Mouse (Mus musculus): ENCODE measurements around the gene Bcl10. TPM values are rescaled to one million over a fixed set of nuclear protein-coding genes. Genes with fewer than 3 reads are reported as not detected.
A peak's percentile ranks its signal among the peaks of the same experiment; 100 is the strongest.
"Not testable (repeated sequence)": the region's sequence is repeated elsewhere in the genome, so short reads cannot be mapped to it uniquely, and the experiment has no call there.

Gene Bcl10
- polyA plus RNA-seq, 1 experiment from 2014 or later = 44.1 TPM

DNA sequence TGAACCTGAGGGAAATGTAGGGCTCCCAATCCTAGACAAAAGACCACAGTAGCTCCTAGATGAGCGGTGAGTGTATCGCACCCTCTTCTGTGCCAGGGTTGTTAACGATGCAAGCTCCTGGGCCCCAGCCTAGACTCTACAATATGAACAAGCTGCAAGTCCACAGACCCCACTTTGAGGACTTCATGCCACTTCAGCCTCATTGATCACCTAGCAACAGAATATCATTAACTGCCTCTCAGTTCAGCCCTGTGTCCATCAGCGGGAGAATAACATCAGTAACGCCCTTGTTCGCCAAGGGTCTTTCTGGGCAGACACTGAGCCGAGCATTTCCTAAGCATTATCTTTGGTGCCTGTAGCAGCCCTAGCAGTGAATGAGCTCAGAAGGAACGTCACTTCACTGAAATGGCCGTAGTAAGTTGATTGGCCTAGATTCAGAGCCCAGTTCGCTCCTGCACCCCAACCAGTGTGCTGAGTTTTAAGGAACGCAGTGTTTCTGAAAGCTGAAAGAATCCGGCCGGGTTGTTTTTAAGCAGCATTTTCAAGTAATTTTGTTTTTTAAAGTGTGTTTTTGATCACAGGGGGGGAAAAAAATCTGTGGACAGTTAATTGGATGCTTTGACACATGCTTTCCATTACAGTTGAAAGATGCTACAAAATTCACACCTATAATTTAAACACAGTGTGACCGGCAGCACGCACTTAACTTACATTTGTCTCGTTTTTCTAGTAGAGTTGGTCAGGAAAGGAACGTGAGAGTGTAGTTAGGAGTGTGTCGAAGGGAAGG is 32.1 kb upstream of the Bcl10 start:
- H3K36me3 ChIP-seq (replicated peaks) = 0 out of 2 replicates have a peak, but pooled peaks cover 3% of the 10 kb centered on the region
- H3K4me3 ChIP-seq = no peak overlapping the region
- WGBS = 77% methylated on average over 18 of the region's 18 CpGs
- peaks cover 14% of the 10 kb centered on the region for H3K4me1 ChIP-seq
- no peaks in the 10 kb centered on the region for H3K9me3 ChIP-seq
- no peaks in the 10 kb centered on the region for H3K27me3 ChIP-seq (replicated peaks; ENCODE audit: low read depth, poor library complexity, severe bottlenecking)
- no peak overlapping the region for H3K27ac ChIP-seq (replicated peaks)
- peak; percentile 22 for DNase-seq (ENCODE audit: low spot score)

DNA sequence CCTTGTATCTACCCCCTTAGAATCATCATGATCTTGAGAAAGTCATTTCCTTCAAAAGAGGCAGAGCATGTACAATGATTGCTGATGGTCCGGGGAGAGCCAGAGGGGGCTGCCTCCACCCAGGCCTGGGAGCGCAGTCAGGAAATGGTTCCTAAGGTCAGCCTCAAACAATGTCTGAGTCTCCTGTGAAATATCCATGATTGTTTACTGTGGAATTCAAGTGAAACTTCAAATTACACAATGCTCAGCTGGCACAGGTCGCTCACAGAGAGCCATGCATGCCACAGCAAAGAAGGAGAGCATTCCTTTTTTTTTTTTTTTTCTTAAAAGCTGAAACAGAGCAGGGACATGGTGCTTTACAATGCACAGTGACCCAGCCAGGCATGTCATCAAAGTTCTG is 30.2 kb upstream of the Bcl10 start:
- no peak for DNase-seq (ENCODE audit: low spot score)
- H3K4me1 ChIP-seq = peaks cover 2% of the 10 kb centered on the region; the same call in 1 of the 2 replicates
- no peak overlapping the region for H3K27ac ChIP-seq (replicated peaks)
- no peak overlapping the region for H3K4me3 ChIP-seq
- H3K27me3 ChIP-seq (replicated peaks; ENCODE audit: low read depth, poor library complexity, severe bottlenecking) = no peaks in the 10 kb centered on the region
- H3K9me3 ChIP-seq = no peaks in the 10 kb centered on the region
- 78% methylated on average over 3 of the region's 3 CpGs for WGBS
- H3K36me3 ChIP-seq (replicated peaks) = 0 out of 2 replicates have a peak, but pooled peaks cover 3% of the 10 kb centered on the region

DNA sequence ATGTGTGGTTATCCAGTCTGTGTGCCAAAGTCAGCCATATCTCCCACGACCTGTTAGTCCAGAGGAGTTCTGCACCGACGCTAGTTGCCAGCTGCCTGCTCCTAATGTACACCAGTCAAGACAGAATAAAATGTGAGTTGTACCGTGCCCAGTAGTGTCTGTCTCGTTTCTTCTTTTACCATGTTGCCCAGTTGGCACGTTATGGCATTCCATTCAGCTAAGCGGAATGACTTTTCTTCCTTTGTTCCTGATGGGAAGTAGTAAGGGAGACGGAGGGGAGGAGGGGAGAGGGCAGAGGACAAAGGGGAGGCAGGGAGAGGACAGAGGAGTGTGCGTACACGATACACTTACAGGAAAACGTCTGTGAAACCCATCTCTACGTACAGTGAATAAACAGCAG is 28.5 kb upstream of the Bcl10 start:
- Histone ChIP-seq H3K9me3 (no peaks in the 10 kb centered on the region), H3K27ac (replicated peaks) (no peak overlapping the region), H3K4me3 (no peak overlapping the region), H3K4me1 (peaks cover 2% of the 10 kb centered on the region; the same call in 1 of the 2 replicates), H3K27me3 (replicated peaks; ENCODE audit: low read depth, poor library complexity, severe bottlenecking) (no peaks in the 10 kb centered on the region), H3K36me3 (replicated peaks) (0 out of 2 replicates have a peak, but pooled peaks cover 3% of the 10 kb centered on the region)
- DNase-seq (ENCODE audit: low spot score) = no peak
- 82% methylated on average over 12 of the region's 12 CpGs for WGBS

DNA sequence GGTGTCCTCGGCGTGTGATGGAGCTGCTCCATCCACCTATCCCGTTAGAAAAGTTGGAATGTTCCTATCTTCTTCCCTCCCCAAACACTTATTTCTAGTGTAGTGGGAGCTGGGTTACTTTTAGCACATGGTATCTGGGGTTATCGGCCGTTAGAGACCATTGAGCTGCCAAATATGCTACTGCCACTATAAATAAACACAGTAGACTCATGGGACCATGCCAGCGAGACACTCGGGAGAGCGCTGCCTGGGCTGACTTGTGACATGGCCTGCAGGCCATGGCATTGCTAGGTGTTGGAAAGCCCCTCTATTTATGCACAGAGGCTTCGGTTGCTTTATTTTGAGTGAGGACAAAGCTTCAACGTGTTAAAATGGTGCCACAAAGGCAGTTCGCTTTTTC is 24.9 kb upstream of the Bcl10 start:
- Histone ChIP-seq H3K36me3 (replicated peaks) (no peaks in the 10 kb centered on the region), H3K4me3 (no peak overlapping the region), H3K9me3 (no peaks in the 10 kb centered on the region), H3K27me3 (replicated peaks; ENCODE audit: low read depth, poor library complexity, severe bottlenecking) (no peaks in the 10 kb centered on the region), H3K4me1 (no peaks in the 10 kb centered on the region), H3K27ac (replicated peaks) (no peak overlapping the region)
- no peak for DNase-seq (ENCODE audit: low spot score)
- 86% methylated on average over 11 of the region's 11 CpGs for WGBS

DNA sequence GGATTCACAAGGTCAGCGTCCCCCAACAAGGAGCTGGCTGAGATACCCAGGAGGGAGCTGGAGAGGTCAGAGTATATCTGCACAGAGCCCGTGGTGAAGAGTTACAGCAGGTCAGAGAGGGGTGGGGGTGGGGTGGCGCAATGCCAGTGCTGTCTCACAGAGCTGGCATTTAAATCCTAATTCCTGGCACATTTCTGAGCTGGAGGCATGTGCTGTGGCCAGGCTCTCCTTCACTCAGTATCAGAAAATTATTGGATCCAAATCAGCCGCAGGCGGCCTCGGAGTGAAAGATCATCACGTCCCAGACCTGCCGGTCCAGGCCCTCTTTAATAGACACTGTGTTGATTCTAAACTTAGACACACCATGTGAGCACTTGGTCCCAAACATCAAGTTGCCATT is 22.8 kb upstream of the Bcl10 start:
- no peaks in the 10 kb centered on the region for H3K36me3 ChIP-seq (replicated peaks)
- no peaks in the 10 kb centered on the region for H3K9me3 ChIP-seq
- H3K4me3 ChIP-seq = no peak overlapping the region
- H3K27ac ChIP-seq (replicated peaks) = no peak overlapping the region
- no peaks in the 10 kb centered on the region for H3K27me3 ChIP-seq (replicated peaks; ENCODE audit: low read depth, poor library complexity, severe bottlenecking)
- H3K4me1 ChIP-seq = no peaks in the 10 kb centered on the region; the same call in 1 of the 2 replicates
- WGBS = 87% methylated on average over 8 of the region's 8 CpGs
- no peak for DNase-seq (ENCODE audit: low spot score)

DNA sequence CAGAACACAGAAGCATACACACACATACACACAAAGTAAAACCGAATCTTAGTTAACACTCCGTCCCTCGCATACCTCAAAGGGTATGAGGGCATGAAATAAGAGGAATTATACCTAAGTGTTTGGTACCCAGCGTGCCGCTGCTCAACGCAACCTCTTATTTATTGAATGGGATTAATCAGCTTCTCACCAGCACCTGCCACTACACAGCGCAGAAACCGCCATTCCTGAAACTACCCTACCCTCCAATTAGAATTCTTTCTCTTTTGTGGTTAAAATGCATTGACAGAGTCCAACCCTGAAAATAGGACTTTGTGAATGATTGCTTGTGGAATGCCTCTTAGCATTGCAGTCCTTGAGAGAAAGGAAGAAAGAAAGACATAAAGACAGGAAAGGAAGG is 19.1 kb upstream of the Bcl10 start:
- Histone ChIP-seq H3K27me3 (replicated peaks; ENCODE audit: low read depth, poor library complexity, severe bottlenecking) (no peaks in the 10 kb centered on the region), H3K9me3 (no peaks in the 10 kb centered on the region), H3K4me3 (no peak overlapping the region), H3K36me3 (replicated peaks) (no peaks in the 10 kb centered on the region), H3K27ac (replicated peaks) (no peak overlapping the region), H3K4me1 (peaks cover 6% of the 10 kb centered on the region)
- no peak for DNase-seq (ENCODE audit: low spot score)
- 89% methylated on average over 8 of the region's 8 CpGs for WGBS

DNA sequence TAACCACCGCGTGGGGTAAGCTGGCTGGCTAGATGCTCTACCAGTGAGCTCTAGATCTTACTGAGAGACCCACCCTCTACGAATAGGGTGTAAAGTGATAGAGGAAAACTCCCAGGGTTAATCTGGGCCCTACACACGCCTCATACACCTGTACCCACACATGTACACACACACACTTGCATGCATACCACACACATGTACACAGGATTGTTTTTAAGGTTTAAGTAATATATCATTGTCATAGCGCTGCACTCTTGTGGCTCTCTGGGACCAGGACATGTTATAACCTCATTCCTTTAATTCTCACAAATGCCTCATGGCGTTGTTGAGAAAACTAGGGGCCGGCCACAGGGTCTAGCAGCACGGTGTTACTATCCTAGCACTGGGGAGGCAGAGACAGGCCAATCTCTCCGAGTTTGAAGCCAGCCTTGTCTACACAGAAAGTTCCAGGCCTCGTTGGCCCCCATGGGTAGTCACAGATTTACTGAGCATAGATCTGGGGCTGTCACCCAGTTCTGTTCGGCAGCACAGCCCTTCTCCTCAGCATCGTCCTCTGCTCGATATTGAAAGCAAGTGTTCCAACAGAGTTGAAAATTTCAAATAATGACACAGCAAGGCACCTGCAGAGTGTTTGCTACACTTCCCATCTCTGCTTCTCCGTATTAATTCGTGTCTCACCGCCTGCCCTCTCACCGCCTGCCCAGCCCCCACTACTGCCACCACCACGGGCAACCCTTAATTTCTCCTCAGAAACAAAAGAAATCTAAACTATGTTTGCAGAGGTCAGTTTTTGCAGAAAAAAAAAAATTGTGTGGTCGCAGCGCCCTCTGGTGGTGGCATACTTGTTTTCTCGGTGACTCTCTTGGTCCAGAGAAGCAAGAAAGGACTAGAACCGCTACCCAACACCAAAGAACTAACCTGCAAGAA is 17.5 kb upstream of the Bcl10 start:
- Histone ChIP-seq H3K4me3 (peak overlapping the region; percentile 28; the same call in 1 of the 2 replicates), H3K27ac (replicated peaks) (peak overlapping the region; percentile 70)

DNA sequence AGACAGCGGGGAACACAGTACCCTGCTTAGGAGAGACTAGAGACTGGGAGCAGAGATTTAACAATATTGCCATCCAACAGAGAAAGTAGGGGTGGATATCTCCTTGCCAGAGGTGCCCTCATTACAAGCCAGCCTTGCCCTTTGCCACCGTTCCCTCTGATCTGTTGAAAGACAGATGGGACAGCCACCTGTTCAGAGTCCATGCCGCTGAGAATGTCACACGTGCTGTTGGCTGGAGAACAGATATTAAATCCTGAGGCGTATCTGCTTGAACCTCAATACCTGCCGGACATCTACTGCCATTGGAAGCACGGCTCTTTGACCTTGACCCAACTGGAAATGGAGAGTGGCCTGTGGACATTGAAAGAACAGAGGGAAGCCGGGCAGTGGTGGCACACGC is 16.0 kb upstream of the Bcl10 start:
- no peaks in the 10 kb centered on the region for H3K36me3 ChIP-seq (replicated peaks)
- H3K27me3 ChIP-seq (replicated peaks; ENCODE audit: low read depth, poor library complexity, severe bottlenecking) = no peaks in the 10 kb centered on the region
- H3K4me3 ChIP-seq = no peak overlapping the region
- 89% methylated on average over 9 of the region's 9 CpGs for WGBS
- H3K4me1 ChIP-seq = peaks cover 6% of the 10 kb centered on the region
- no peak for DNase-seq (ENCODE audit: low spot score)
- H3K27ac ChIP-seq (replicated peaks) = no peak overlapping the region
- no peaks in the 10 kb centered on the region for H3K9me3 ChIP-seq

More for the DNA sequence above, 17.5 kb upstream of the Bcl10 start:
- WGBS = 50% methylated on average over 22 of the region's 22 CpGs
- H3K27me3 ChIP-seq (replicated peaks; ENCODE audit: low read depth, poor library complexity, severe bottlenecking) = no peaks in the 10 kb centered on the region
- H3K36me3 ChIP-seq (replicated peaks) = no peaks in the 10 kb centered on the region
- peak; percentile 85 for DNase-seq (ENCODE audit: low spot score)
- H3K9me3 ChIP-seq = no peaks in the 10 kb centered on the region
- peaks cover 6% of the 10 kb centered on the region for H3K4me1 ChIP-seq

DNA sequence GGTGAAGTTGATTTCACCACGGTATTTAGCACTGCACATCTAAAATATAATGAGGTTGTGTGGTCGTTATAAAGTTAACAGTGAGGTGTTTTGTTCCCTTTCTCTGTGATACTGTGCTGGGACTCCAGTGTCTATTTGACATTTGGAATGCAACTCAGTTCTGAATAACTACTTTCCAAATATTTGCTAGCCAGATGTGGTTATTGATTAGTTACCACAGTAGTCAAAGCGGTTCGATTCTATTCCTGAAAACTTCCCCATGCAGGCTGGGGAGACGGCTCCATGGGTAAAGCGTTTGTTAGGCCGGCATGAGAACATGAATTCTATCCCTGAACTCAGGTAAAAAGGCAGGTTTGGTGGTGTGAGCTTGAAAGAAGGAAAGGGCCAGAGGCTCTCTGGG is 10.1 kb upstream of the Bcl10 start:
- 91% methylated on average over 7 of the region's 7 CpGs for WGBS
- DNase-seq (ENCODE audit: low spot score) = no peak
- H3K4me1 ChIP-seq = no peaks in the 10 kb centered on the region

DNA sequence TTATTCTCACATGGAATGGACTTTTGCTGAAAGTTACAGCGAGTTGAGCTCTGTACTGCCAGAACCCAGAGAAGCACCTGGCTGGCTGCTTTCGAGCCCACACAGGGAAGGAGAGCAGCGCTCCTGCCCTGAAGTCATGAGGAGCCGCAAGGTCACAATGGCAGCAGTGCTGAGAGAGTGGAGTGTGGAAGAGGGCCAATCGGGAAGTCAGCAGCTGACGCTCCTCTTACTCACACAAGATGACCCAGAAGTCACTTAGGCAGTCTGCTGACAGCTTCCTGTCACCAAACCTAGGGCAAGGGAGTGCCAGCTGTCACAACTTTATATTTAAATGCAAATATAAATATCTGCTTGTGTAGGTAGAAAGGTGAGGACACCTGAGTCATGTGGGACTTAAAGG is 9.3 kb upstream of the Bcl10 start:
- H3K27me3 ChIP-seq (replicated peaks; ENCODE audit: low read depth, poor library complexity, severe bottlenecking) = no peaks in the 10 kb centered on the region
- no peaks in the 10 kb centered on the region for H3K9me3 ChIP-seq
- no peaks in the 10 kb centered on the region for H3K36me3 ChIP-seq (replicated peaks)
- 76% methylated on average over 6 of the region's 6 CpGs for WGBS
- no peak overlapping the region for H3K27ac ChIP-seq (replicated peaks)
- H3K4me3 ChIP-seq = no peak overlapping the region
- no peak for DNase-seq (ENCODE audit: low spot score)
- no peaks in the 10 kb centered on the region for H3K4me1 ChIP-seq

More for the DNA sequence above, 10.1 kb upstream of the Bcl10 start:
- Histone ChIP-seq H3K27ac (replicated peaks) (no peak overlapping the region), H3K27me3 (replicated peaks; ENCODE audit: low read depth, poor library complexity, severe bottlenecking) (no peaks in the 10 kb centered on the region), H3K36me3 (replicated peaks) (no peaks in the 10 kb centered on the region), H3K9me3 (no peaks in the 10 kb centered on the region), H3K4me3 (no peak overlapping the region)

DNA sequence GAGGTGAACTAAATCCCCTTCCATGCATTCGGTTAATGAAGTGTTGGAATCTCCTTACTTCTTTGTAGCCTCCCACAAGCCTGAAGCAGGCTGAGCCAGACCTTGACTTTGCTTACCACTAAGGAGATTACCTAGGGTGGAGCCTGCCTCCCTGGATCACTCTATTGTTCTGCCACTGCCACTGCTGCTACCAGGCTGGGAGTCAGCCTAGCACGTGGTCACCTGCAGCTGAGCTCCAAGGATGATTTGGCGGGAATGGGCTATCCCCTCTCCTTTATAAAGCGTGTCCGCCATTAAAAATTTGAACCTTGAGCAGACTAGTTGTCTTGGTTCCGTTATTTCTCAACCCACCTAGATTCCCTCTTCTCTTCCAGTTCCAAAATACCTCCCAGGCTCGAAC is 8.7 kb upstream of the Bcl10 start:
- H3K4me3 ChIP-seq; DNase-seq (ENCODE audit: low spot score); H3K4me1 ChIP-seq: not testable (repeated sequence)

DNA sequence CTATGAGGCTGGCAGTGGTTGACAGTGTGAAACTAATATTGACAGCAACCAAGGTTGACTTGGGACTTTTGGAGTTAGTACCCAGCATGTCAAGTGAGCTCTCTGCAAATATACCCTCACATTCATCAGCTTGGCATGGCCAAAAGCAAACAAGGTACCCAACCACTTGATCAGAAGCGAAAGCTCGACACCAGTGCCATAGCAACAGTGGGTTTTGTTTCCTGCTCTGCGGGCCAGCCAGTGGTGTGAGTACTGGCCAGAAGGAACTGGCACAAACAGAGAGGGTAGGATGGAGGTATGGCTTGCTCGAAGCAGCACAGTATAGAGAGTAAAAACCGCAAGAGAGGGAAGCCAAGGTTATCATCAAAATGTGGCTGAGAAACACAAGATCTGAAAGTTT is 6.2 kb upstream of the Bcl10 start:
- Histone ChIP-seq H3K4me3 (no peak overlapping the region), H3K36me3 (replicated peaks) (no peaks in the 10 kb centered on the region), H3K27ac (replicated peaks) (no peak overlapping the region), H3K27me3 (replicated peaks; ENCODE audit: low read depth, poor library complexity, severe bottlenecking) (no peaks in the 10 kb centered on the region), H3K9me3 (no peaks in the 10 kb centered on the region), H3K4me1 (no peaks in the 10 kb centered on the region)
- 90% methylated on average over 5 of the region's 5 CpGs for WGBS
- no peak for DNase-seq (ENCODE audit: low spot score)

More for the DNA sequence above, 8.7 kb upstream of the Bcl10 start:
- 68% methylated on average over 7 of the region's 7 CpGs for WGBS
- H3K27me3 ChIP-seq (replicated peaks; ENCODE audit: low read depth, poor library complexity, severe bottlenecking); H3K9me3 ChIP-seq; H3K27ac ChIP-seq (replicated peaks); H3K36me3 ChIP-seq (replicated peaks): not testable (repeated sequence)

Measured in embryonic facial prominence, embryonic 10.5 days (tissue).